Mouse (Mus musculus) left cerebral cortex, adult 8-10 months (tissue): ENCODE measurements around the gene Esyt1. TPM values are rescaled to one million over a fixed set of nuclear protein-coding genes. Genes with fewer than 3 reads are reported as not detected.
"Not testable (repeated sequence)": the region's sequence is repeated elsewhere in the genome, so short reads cannot be mapped to it uniquely, and the experiment has no call there.

Source experiments
- DNase-seq, 2 experiments: peaks; one replicate each; pipeline ENCODE4 v3.0.0; 2022; ENCODE audit warnings: low spot score in 2 of 2
- total RNA-seq, 4 experiments: library from RNA; stranded (reverse); gene quantifications; 2 replicates each; pipeline ENCODE4 v1.2.4; 2022

Gene Esyt1
- total RNA-seq, 4 experiments from 2014 or later = 11.9 to 13.7 (median 12.8) TPM

DNA sequence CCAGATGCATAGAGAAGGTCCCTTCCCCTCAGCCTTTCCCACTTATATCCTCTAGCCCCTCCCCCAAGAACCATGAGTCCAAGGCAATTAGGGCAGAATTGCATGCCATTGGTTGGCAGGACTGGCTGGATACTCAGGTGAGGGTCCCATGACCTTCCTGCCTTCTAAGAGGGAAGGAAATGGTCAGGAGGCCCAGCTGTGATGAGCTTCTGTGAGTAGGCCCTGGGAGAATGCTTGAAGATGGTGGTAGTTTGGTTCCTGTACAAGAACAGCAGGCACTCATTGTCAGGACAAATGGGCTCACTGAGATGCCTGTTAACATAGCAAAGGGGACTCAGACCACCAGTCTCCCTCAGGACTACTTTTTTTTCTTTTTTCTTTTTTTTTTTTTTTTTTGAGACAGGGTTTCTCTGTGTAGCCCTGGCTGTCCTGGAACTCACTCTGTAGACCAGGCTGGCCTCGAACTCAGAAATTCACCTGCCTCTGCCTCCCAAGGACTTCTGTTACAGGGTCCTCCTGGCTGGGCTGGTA, 12.7 kb upstream of the Esyt1 start:
- DNase-seq = no peak

DNA sequence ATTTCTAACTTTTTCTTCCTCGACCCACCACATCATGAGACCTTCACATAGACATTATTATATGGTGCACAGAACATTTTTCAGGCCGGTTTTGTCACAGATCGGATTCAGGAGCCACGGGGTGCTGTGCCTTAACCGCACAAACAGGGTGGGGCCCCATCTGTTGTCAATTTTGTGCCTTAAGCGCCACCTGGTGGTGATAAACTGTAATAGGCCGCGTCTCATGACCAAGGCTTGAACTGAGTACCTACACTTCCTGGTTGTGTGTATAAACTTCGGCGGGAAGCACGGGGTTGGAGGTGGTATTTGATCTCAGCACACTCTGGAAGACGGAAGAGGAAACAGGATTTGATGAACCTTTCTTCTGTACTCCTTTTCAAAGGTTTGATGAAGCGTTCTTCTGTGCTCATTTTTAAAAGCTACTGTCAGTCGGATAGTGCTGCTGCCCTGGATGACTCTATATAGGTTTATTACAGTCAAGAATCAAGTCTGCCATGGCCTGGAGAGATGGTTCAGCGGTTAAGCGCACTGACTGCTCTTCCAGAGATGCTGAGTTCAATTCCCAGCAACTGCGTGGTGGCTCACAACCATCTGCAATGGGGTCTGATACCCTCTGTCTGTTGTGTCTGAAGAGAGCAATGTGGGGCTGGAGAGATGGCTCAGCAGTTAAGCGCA, 10.7 kb upstream of the Esyt1 start:
- peak; percentile 78 to 81 for DNase-seq

DNA sequence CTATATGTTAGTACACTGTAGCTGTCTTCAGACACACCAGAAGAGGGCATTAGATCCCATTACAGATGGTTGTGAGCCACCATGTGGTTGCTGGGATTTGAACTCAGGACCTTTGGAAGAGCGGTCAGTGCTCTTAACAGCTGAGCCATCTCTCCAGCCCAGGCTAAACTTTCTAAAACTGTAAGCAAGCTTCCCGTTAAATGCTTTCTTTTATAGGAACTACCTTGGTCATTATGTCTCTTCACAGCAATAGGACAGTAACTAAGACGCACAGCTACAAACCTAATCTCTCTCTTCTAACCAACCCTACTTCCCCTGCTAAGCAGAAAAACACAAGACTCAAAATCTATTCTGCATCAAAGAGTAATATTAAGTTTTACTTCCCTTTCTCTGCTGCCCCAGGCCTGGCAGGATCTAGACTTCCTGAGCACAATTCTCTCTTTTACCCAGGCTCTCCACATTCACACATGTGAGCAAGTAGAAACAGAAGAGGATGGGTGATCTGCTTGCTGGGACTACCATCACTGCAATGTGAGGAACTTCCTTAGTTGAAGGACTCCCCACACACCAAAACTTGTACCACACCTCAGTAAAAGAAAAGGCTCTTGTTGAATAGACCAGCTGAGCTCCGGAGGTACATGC, 10.1 kb upstream of the Esyt1 start:
- no peak for DNase-seq

DNA sequence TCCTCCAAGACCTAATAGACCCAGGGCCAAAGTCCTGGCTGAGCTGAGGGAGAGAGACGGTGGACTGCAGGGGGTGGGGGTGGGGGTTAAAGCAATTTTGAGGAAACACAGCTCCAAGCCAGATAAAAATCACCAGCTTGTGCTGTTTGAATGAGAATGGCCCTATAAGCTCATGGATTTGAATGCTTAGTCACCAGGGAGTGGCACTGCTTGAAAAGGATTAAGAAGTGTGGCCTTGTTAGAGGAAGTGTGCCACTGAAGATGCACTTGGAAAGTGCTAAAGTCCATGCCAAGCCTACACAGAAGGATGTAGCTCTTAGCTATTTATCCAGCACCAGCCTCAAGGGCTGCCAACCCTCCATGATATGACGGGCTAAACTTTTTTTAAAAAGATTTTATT, 9.5 kb upstream of the Esyt1 start:
- no peak for DNase-seq

DNA sequence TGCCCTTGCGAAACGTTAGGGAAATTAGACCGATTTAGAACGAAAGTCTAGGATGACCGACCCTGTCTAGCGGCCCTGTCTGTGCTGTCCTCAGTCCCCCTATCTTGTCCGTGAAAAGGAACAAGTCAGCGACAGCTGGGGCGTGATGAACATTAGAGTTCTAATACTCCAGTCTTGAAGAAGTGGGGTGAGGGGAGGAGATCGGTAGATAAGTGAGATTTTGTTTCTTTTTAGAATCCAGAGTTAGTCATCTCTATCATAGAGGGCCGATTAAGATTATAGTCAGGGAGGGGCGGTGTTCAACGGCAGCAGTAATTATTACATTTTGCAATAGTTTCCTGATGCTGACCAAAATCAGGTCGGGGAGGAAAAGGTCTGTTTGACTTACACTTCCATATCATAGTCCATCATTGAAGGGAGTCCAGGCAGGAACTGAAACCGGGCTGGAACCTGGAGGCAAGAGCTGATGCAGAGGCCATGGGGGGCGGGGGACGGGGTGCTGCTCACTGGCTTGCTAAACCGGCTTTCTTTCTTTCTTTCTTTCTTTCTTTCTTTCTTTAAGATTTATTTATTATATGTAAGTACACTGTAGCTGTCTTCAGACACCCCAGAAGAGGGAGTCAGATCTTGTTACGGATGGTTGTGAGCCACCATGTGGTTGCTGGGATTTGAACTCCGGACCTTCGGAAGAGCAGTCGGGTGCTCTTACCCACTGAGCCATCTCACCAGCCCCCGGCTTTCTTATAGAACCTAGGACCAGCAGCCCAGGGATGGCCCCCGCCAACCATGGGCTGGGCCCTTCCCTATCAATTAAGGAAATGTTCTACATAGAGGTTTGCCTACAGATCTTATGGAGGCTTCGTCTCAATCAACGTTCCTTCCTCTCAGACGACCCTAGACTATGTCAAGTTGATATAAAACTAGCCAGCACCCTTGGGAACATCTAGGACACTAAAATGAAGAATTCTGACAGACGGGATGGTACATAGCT, 990 bp upstream of the Esyt1 start:
- DNase-seq = no peak

DNA sequence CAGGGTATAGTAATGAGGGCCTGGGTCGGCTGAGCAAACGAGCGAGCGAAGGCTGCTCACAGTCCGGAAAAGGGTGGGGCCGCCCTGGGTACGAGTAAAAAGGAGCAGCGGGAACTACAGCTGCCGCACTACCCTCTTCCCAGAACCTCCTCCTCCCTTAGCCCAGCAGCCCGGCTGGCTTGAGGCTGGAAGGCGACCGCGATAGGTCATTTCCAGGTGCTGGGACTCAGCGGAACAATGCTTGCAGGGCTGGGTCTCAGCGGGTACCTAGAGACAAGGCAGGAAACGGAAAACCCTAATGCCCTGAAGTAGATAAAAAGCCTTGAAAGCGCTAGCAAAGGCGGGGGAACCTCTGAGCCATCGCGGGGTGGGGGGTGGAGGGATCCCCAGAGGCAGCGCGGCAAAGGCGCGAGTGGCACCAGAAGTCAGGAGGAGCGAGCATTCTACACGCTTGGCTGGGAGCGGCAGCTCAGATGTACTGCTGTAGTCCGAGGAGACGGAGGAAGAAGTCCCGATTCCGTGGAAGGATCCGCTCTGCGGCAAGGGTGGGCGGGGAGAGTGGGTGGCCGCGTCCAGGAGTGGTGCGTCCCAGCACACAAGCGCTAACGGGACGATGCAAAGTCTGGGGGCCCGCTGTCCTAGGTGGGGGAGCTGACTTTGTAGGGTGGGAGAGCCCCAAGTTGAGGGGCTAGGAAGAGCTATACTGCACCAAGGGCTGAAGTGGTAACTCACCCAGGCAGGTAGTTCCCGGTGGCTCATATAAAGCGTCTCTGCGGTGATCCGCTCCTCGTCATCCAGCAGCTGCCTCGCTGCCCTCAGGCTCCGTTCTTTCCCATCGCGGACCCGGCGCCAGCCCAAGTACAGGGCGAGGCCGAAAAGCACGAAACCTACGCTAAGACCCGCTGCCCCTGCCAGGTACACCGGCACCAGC, 674 bp downstream of the Esyt1 start:
- DNase-seq = no peak

DNA sequence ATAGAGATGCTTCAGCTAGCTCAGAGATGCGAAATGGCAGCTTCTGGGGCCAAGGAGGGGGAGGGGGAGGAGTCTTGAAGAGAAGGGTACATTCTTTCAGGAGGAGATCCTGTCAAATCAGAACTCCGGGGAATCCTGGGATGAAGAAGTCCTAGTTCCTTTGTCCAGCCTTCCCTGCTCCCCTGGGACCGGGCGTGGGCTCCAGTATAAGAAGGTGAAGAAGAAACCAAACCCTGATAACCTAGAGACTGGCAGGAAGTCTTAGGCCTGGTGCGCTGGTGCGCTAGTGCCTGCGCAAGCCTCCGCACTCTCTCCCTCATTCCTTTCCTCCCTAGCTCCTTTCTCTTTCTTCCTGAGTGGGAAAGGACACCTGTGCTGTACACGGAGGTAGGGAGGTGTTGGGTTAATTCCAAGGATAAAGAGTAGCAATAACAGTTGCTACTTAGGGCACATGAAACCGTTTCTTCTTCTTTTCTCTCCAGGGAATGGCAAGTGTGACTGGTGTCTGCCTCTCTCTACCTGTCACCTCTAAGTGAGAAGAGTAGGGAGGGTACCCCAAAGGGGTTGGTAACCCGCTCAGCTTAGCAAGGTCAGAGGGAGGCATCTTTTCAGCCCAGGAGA, 1.4 kb downstream of the Esyt1 start:
- no peak for DNase-seq

DNA sequence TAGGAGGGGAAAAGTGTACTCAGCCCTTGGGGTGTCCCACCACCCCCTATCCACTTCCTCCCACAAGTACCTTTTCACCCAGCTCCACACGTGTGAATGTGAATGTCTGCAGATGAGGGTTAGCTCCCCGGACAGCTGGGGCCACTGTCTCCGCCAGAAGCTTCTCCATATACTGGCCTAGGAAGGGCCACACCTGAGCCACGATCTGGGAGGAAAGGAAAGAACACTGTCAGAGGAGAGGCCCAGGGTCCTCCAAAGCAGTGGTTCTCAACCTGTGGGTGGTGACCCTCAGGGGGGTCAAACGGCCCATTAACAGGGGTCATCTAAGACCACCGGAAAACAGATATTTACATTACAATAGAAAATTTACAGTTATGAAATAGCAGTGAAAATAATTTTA, 3.3 kb downstream of the Esyt1 start:
- no peak for DNase-seq

DNA sequence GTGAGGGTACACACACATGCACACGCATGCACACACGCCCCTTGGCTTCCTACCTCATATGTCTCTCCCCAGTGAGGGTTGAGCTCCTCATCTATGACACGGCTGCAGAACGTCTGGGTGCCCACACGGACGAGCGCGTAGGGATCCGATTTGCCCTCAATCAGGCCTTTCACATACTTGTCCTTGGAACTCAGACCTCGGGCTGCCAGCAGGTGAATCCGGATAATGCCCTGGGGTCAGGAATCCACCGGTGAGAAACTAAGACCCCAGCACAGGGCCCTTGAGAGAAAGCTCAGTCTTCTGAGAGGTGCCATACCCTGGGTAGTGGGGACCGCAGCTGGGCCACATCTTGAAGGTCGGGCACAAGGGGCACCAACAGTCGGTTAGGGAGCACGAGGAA, 5.1 kb downstream of the Esyt1 start:
- no peak for DNase-seq

DNA sequence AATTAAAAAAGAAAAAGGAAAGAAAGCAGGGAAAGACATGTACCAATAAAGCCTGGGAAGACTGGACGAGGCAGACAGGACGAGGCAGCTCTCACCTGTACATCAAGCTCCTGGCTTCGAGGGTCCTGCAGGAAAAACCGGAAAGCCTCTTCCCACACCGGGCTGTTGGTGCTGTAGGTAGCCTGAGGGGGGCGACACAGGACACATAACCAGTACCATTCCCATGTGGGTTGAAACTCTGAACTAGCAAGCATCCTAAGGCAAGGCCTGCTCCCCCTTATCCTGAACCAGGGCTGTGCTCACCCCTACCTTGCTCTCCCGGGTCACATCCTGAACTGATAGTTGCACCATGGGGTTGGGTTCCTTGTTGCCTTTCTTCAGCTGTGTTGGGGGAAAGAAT, 6.8 kb downstream of the Esyt1 start:
- no peak for DNase-seq

DNA sequence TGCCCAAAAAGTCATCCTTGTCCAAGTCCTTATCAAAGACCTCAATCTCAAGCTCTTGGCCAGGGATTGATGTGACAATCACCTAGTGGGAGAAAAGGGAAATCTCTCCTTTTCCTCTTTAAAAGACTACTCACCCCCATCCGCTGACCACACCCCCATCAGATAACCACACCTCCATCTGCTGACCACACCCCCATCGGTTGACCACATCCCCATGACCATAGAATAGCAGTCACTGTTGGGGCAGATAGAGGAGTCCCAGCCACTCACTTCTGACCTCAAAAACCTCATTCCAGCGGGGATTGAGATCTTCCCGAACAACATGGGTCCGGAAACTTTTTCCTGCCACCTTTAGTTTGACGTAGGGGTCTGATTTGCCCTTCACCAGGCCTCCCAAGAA, 9.0 kb downstream of the Esyt1 start:
- DNase-seq = no peak

DNA sequence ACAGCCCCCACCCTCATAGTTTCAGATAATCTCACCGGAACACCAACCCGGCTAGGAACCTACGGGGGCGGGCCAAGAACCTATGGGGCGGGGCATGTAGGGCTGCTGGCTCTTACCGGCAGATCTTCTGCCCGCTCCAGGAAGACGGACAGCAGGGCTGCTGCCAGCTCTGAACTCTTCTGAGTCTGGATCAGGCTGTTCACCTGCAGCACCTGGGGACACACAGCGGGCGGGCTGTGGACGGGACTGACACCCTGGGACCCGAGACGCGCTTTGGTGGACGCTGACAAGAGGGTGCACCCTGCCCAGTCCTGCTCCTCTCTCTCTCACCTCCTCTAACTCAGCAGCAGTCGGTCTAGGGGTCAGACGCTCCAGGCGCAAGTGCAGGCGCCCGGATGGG, 9.6 kb downstream of the Esyt1 start:
- DNase-seq = no peak

DNA sequence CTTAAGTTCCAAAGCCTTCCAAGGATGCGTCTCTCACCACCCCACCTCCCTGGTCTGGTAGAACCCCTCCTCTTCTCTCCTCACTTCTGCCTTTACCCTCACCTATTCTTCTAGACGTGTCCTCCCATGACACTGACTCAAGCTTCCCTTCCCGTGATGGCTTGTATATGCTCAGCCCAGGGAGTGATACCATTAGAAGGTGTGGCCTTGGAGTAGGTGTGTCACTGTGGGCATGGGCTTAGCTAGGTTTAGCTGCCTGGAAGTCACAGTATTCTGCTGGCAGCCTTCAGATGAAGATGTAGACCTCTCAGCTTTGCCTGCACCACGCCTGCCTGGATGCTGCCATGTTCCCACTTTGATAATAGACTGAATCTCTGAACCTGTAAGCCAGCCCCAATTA, 10.6 kb downstream of the Esyt1 start:
- no peak for DNase-seq

DNA sequence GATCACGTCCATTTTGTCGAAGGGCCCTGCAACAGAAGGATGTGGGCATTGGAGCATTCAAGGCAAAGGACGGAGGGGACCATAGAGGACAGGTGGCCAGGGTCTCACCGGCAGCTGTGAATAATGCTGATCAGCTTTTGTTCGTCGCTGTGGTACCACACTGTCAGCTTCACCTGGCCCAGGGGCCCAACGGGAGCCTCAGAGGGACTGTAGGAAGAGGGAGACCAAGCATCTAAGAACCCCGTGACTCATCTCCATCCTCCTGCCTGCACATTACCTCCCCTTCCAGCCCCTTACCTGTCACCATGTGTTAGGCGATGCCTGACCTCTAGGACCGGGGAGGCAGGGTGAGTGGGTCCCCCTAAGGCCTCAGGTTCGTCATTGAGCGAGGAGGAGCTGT, 13.9 kb downstream of the Esyt1 start:
- DNase-seq = no peak

DNA sequence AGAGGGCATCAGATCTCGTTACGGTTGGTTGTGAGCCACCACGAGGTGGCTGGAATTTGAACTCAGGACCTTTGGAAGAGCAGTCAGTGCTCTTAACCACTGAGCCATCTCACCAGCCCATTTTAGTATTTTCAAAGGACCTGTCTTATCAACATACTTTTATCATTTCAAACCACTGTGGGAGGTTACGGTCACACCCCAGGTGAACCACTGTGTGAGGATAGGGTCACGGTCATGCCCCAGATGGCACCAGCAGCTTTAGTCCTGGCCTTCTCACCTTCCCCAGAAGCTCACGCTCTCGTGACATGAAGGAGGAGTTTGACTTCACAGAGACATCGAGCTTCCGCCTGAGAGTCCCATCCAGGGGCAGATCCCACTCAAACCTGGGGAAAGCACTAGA, 14.5 kb downstream of the Esyt1 start:
- no peak for DNase-seq

DNA sequence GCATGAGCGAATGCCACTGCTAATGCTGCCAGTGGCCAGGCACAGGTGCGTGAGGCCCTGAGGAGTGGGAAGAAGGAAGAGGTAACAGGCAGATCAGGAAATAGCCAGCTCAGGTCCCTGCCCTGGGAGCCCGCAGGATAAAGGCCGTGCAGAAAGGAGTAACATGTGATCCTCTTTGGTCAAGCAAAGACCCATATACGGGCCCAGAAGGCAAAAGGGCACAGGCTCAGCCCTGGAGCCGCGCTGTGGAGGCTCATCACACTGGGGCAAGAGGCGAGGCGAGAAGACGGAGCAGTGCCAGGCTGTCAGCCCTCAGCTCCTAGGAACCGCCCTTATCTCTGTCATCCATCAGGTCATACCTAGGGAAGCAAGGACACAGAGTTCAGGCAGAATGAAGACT, 15.4 kb downstream of the Esyt1 start:
- no peak for DNase-seq

DNA sequence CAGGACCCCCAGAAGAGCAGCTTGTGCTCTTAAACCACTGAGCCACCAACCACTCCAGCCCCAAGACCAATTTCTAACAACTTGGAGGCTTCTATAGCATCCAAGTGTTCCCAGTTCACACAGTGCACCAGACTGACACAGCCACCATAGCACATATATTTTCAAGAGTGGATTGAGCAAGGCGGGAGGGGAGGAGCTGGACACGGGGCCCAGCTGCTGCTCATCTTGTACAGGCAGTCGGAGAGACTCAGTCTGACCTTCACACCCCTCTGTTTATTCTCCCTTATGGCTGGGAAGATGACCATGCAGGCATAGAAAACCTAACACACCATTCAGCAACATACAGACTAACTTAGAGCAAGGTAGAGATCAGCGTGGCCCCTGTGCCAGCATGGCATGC, 15.8 kb downstream of the Esyt1 start:
- DNase-seq = no peak

DNA sequence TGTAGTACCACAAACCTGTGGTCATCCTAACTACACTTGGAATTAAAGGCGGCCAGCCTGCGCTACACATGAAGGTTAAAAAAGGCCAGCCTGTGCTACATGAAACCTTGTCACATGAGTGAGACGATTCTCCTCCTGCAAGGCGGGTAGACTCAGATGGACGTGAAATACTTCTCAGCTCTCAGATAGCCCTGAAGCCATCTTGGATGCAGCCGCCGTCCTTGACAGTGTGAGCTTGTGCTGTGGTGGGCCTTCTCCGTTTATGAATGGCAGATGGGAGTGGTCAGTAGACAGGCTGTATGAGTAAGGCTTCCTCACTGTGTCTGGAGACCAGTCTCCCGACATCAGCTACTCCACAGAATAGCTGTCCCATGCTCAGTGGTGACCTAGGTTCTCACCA, 16.5 kb downstream of the Esyt1 start:
- DNase-seq = no peak

DNA sequence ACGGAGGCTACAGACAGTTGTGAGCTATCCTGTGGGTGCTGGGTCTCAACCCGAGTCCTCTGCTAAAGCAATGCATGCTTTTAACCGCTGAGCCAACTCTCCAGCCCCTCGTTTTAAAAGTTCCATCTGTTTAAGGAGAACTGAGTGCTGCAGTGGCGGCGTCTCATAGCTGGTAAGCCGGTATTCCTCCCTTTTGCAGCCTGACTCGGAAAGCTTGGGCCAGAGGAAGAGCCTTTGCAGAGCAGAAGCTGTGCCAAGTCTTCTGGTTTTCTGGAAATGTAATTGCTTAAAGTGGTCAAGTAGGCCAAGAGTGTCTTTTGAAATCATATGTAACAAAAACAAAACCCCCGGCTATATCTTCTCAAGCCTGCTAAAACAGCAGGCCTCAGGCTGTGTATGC, 17.4 kb downstream of the Esyt1 start:
- no peak for DNase-seq

DNA sequence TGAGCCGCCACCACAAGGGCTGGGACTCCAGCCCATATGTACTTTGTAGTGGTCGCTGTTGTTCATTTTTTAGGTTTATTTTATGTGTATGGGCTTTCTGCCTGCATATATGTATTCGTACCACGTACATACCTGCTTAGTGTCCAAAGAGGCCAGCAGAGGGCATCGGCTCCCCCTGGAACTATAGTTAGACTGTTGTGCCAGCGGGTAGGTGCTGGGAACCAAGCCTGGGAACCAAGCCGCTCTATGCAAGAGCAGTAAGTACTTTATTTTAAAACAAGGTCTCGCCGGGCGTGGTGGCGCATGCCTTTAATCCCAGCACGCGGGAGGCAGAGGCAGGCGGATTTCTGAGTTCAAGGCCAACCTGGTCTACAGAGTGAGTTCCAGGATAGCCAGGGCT, 19.7 kb downstream of the Esyt1 start:
- no peak for DNase-seq

DNA sequence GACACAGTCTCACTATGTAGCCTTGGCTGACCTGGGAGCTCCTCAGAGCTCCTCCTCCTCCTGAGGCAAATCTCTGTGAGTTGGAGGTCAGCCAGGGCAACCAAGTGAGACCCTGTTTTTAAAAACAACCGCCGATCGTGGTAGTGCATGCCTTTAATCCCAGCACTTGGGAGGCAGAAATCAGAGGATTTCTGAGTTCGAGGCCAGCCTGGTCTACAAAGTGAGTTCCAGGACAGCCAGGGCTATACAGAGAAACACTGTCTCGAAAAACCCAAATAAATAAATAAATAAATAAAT, 20.4 kb downstream of the Esyt1 start:
- not testable (repeated sequence) for DNase-seq
